Comparison of ENCODE assay signal across 10 mouse cellular contexts in genomic region chr11:118906131-118906823, GRCm38 (mm10). TPM values are rescaled to one million over a fixed set of nuclear protein-coding genes. Genes with fewer than 3 reads are reported as not detected.
DNase-seq lines count a peak whose midpoint lies in the region; ATAC-seq and TF ChIP-seq lines count a peak whose summit lies in the region.
"Had no signal": no experiment of that assay in that cellular context is flagged by ENCODE, and none has a peak within 500 bp of the region (broad histone marks: within the 10 kb centered on the region; RNA-seq: fewer than 3 reads in every experiment).

No protein-coding gene starts in this region.

- no peak for TF ChIP-seq CTCF in forebrain, postnatal 0 days (IDR thresholded peaks at IDR 0.05; ENCODE audit: low read depth)
- no peak for TF ChIP-seq CTCF in lung, postnatal 0 days (IDR thresholded peaks at IDR 0.05)

- DNase-seq in kidney, postnatal 10 days, result peak; percentile 55
- DNase-seq in cerebellum, adult 9-11 months, result peak; percentile 72
- no peak for DNase-seq in forebrain, postnatal 0 days
- no peak for DNase-seq in lung, postnatal 0 days (ENCODE audit: low spot score)
- DNase-seq: adrenal gland, postnatal 14 days had no signal

- no peak overlapping the region for H3K4me3 ChIP-seq in kidney, embryonic 15.5 days (replicated peaks)
- peak overlapping the region; percentile 79 for H3K4me3 ChIP-seq in forebrain, postnatal 0 days (ENCODE audit: low read depth, low read length)
- H3K4me3 ChIP-seq in midbrain, embryonic 15.5 days, result peak overlapping the region; percentile 75
- no peak overlapping the region for H3K4me3 ChIP-seq in lung, postnatal 0 days (ENCODE audit: low read depth, low read length)
- no peak overlapping the region for H3K4me3 ChIP-seq in liver, embryonic 12.5 days

- H3K27me3 ChIP-seq in kidney, embryonic 15.5 days, result peaks cover 82% of the 10 kb centered on the region
- no peaks in the 10 kb centered on the region; the same call in 1 of the 2 replicates for H3K27me3 ChIP-seq in forebrain, postnatal 0 days (ENCODE audit: insufficient read depth, low read length)
- 0 out of 2 replicates have a peak, but pooled peaks cover 4% of the 10 kb centered on the region for H3K27me3 ChIP-seq in midbrain, embryonic 15.5 days (replicated peaks)
- peaks cover 53% of the 10 kb centered on the region for H3K27me3 ChIP-seq in lung, postnatal 0 days (replicated peaks; ENCODE audit: insufficient read depth, low read length)
- H3K27me3 ChIP-seq in liver, embryonic 12.5 days (replicated peaks), result peaks cover 67% of the 10 kb centered on the region

- H3K27ac ChIP-seq in kidney, embryonic 15.5 days, result no peak overlapping the region
- peak overlapping the region; percentile 21; the same call in 1 of the 2 replicates for H3K27ac ChIP-seq in forebrain, postnatal 0 days (ENCODE audit: low read depth, low read length)
- peak overlapping the region; percentile 4 for H3K27ac ChIP-seq in midbrain, embryonic 15.5 days
- H3K27ac ChIP-seq in lung, postnatal 0 days (ENCODE audit: low read length), result no peak overlapping the region
- H3K27ac ChIP-seq in liver, embryonic 12.5 days, result no peak overlapping the region

- TF ChIP-seq EP300 in lung, postnatal 0 days (IDR thresholded peaks at IDR 0.05), result no peak

- ATAC-seq in kidney, embryonic 15.5 days (replicated peaks; ENCODE audit: low FRiP score), result no peak
- no peak for ATAC-seq in forebrain, postnatal 0 days
- ATAC-seq in midbrain, embryonic 15.5 days (replicated peaks), result no peak
- no peak for ATAC-seq in activated CD4-positive, CD25-positive, alpha-beta regulatory T cell, adult 4 months
- no peak for ATAC-seq in lung, postnatal 0 days
- ATAC-seq in liver, embryonic 12.5 days, result no peak

- WGBS in kidney, embryonic 15.5 days, result 22% methylated on average over 12 of the region's 12 CpGs
- WGBS in forebrain, postnatal 0 days, result 33% methylated on average over 12 of the region's 12 CpGs
- 33% methylated on average over 12 of the region's 12 CpGs for WGBS in midbrain, embryonic 15.5 days
- WGBS in lung, postnatal 0 days, result 15% methylated on average over 12 of the region's 12 CpGs
- WGBS in liver, embryonic 12.5 days (ENCODE audit: insufficient replicate concordance), result 17% methylated on average over 12 of the region's 12 CpGs

- H3K9ac ChIP-seq in kidney, embryonic 15.5 days, result no peak overlapping the region
- peak overlapping the region; percentile 88 for H3K9ac ChIP-seq in forebrain, postnatal 0 days
- H3K9ac ChIP-seq in midbrain, embryonic 15.5 days, result peak overlapping the region; percentile 85; the same call in 1 of the 2 replicates
- no peak overlapping the region for H3K9ac ChIP-seq in lung, postnatal 0 days (replicated peaks; ENCODE audit: low read depth)
- H3K9ac ChIP-seq in liver, embryonic 12.5 days, result no peak overlapping the region

- H3K9me3 ChIP-seq in kidney, embryonic 15.5 days (replicated peaks), result no peaks in the 10 kb centered on the region
- no peaks in the 10 kb centered on the region for H3K9me3 ChIP-seq in forebrain, postnatal 0 days (ENCODE audit: low read length)
- no peaks in the 10 kb centered on the region for H3K9me3 ChIP-seq in midbrain, embryonic 15.5 days
- H3K9me3 ChIP-seq in lung, postnatal 0 days (ENCODE audit: low read length), result no peaks in the 10 kb centered on the region
- no peaks in the 10 kb centered on the region for H3K9me3 ChIP-seq in liver, embryonic 12.5 days (replicated peaks)

- no peak overlapping the region for H3K4me2 ChIP-seq in kidney, embryonic 15.5 days
- H3K4me2 ChIP-seq in forebrain, postnatal 0 days (ENCODE audit: low read depth), result peak overlapping the region; percentile 79
- peak overlapping the region; percentile 65 for H3K4me2 ChIP-seq in midbrain, embryonic 15.5 days
- no peak overlapping the region for H3K4me2 ChIP-seq in lung, postnatal 0 days (replicated peaks; ENCODE audit: low read depth, low read length)
- H3K4me2 ChIP-seq in liver, embryonic 12.5 days, result no peak overlapping the region

- H3K4me1 ChIP-seq in kidney, embryonic 15.5 days, result peaks cover 37% of the 10 kb centered on the region
- H3K4me1 ChIP-seq in forebrain, postnatal 0 days (ENCODE audit: insufficient read depth), result peaks cover 22% of the 10 kb centered on the region; the same call in 1 of the 2 replicates
- peaks cover 54% of the 10 kb centered on the region for H3K4me1 ChIP-seq in midbrain, embryonic 15.5 days
- H3K4me1 ChIP-seq in lung, postnatal 0 days (ENCODE audit: insufficient read depth, low read depth, low read length), result no peaks in the 10 kb centered on the region
- 0 out of 2 replicates have a peak, but pooled peaks cover 2% of the 10 kb centered on the region for H3K4me1 ChIP-seq in liver, embryonic 12.5 days

- no peaks in the 10 kb centered on the region for H3K36me3 ChIP-seq in kidney, embryonic 15.5 days
- no peaks in the 10 kb centered on the region for H3K36me3 ChIP-seq in forebrain, postnatal 0 days (ENCODE audit: insufficient read depth)
- no peaks in the 10 kb centered on the region for H3K36me3 ChIP-seq in midbrain, embryonic 15.5 days (replicated peaks)
- no peaks in the 10 kb centered on the region for H3K36me3 ChIP-seq in lung, postnatal 0 days (ENCODE audit: insufficient read depth, low read length)
- H3K36me3 ChIP-seq in liver, embryonic 12.5 days, result no peaks in the 10 kb centered on the region

RNA-seq across cellular contexts. Expression of gene Rbfox3, which starts 5.1 kb away (rescaled TPM):
- polyA plus RNA-seq in kidney, embryonic 15.5 days (2015; fragmentation: Nextera tagmentation; extraction: Ambion mirVana), result 0.32 and 0.79 TPM in 2 replicates
- total RNA-seq in forebrain, postnatal 0 days (2014; rRNA removed), result 37.3 and 43.7 TPM in 2 replicates
- 72.7 and 82.3 TPM in 2 replicates for polyA plus RNA-seq in forebrain, postnatal 0 days (2015; fragmentation: Nextera tagmentation; extraction: Ambion mirVana)
- 53.5 and 54.2 TPM in 2 replicates for polyA plus RNA-seq in midbrain, embryonic 15.5 days (2015; fragmentation: Nextera tagmentation; extraction: Ambion mirVana)
- polyA plus RNA-seq in activated CD4-positive, CD25-positive, alpha-beta regulatory T cell, adult 4 months (2017; shearing (Covaris generic)), result under 1 TPM in 1 of 2 experiments, not detected in 1; 0.11 TPM
- 0.97 and 1.1 TPM in 2 replicates for polyA plus RNA-seq in lung, postnatal 0 days (2015; fragmentation: Nextera tagmentation; extraction: Ambion mirVana)
- 0.46 and 0.61 TPM in 2 replicates for polyA plus RNA-seq in liver, embryonic 12.5 days (2016; fragmentation: Nextera tagmentation; extraction: Ambion mirVana)
- total RNA-seq: megakaryocyte, adult 5-6 weeks had no signal

Comparison
In these comparisons a context has a peak if more than half of its experiments do, and no peak if none do; other contexts are left out.
1. DNase-seq: peak in kidney, postnatal 10 days (single experiment) and cerebellum, adult 9-11 months (single experiment); none in forebrain, postnatal 0 days (single experiment) and lung, postnatal 0 days (single experiment).
2. H3K27ac ChIP-seq: peak in forebrain, postnatal 0 days (single experiment) and midbrain, embryonic 15.5 days (single experiment); none in kidney, embryonic 15.5 days (single experiment), lung, postnatal 0 days (single experiment) and liver, embryonic 12.5 days (single experiment).
3. H3K4me2 ChIP-seq: peak in forebrain, postnatal 0 days (single experiment) and midbrain, embryonic 15.5 days (single experiment); none in kidney, embryonic 15.5 days (single experiment), lung, postnatal 0 days (single experiment) and liver, embryonic 12.5 days (single experiment).
4. H3K4me3 ChIP-seq: peak in forebrain, postnatal 0 days (single experiment) and midbrain, embryonic 15.5 days (single experiment); none in kidney, embryonic 15.5 days (single experiment), lung, postnatal 0 days (single experiment) and liver, embryonic 12.5 days (single experiment).
5. H3K9ac ChIP-seq: peak in forebrain, postnatal 0 days (single experiment) and midbrain, embryonic 15.5 days (single experiment); none in kidney, embryonic 15.5 days (single experiment), lung, postnatal 0 days (single experiment) and liver, embryonic 12.5 days (single experiment).
6. RNA of gene Rbfox3, which starts 5.1 kb away (polyA plus RNA-seq): 72.7 to 82.3 TPM in forebrain, postnatal 0 days and 53.5 to 54.2 TPM in midbrain, embryonic 15.5 days; 0.97 to 1.1 TPM in lung, postnatal 0 days, 0.32 to 0.79 TPM in kidney, embryonic 15.5 days, 0.46 to 0.61 TPM in liver, embryonic 12.5 days and 0.11 TPM in activated CD4-positive, CD25-positive, alpha-beta regulatory T cell, adult 4 months; every median in the first group is over 10 times any median in the second.